Mouse (Mus musculus): ENCODE data around the gene Lsm10. TPM values are rescaled to one million over a fixed set of nuclear protein-coding genes. Genes with fewer than 3 reads are reported as not detected.

The Lsm10 gene
- polyA plus RNA-seq, 1 experiment from 2014 or later = 45.7 TPM

DNA sequence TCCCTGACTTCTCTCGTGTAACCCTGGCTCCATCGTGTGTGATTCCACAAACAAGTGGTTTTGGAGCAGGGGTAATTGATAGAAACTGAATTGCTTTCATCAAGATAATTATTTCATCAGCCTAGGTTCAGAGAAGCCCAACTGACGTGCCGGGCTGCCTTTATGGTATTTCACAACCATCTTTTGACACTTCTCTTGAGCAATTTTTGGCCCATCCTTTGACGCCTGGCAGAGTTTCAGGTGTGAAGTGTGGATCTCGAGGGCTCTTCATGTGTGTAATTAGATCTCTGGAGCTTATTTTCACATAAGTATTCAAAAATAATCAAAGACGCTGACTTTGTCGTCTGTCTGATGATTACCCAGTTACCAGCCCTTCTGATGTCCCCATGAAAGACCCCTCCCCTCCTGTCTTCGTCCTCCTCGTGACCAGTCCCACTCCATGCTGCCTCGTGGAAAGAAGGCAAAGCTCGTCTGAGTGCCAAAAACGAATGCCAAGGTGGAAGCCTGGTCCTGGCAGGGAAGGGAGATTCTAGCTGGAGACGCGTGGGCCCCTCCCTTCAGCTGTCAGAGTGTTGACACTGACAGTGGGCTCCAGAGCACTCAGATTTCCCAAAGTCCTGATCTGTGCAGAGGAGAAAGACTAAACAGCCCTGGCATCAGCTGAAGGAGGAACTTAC is 28.9 kb upstream of the Lsm10 start:
- ATAC-seq (ENCODE audit: low FRiP score) (no peak), DNase-seq (ENCODE audit: low spot score, missing footprints) (no peak)
- no peak overlapping the region for H3K9ac ChIP-seq (ENCODE audit: low read length)
- H3K27ac ChIP-seq (ENCODE audit: low read depth, low read length) = no peak overlapping the region
- H3K4me3 ChIP-seq (ENCODE audit: low read depth, low read length) = no peak overlapping the region
- no peak overlapping the region for H3K4me2 ChIP-seq
- H3K36me3 ChIP-seq (ENCODE audit: control insufficient read depth, insufficient read depth, low read length) = no peaks in the 10 kb centered on the region
- no peaks in the 10 kb centered on the region for H3K4me1 ChIP-seq (ENCODE audit: control insufficient read depth, insufficient read depth, low read length)
- whole genome bisulfite sequencing = 84% methylated on average over 15 of the region's 15 CpGs
- no peaks in the 10 kb centered on the region for H3K9me3 ChIP-seq (ENCODE audit: control insufficient read depth, low read length)
- H3K27me3 ChIP-seq (ENCODE audit: control insufficient read depth, insufficient read depth, low read length) = no peaks in the 10 kb centered on the region

DNA sequence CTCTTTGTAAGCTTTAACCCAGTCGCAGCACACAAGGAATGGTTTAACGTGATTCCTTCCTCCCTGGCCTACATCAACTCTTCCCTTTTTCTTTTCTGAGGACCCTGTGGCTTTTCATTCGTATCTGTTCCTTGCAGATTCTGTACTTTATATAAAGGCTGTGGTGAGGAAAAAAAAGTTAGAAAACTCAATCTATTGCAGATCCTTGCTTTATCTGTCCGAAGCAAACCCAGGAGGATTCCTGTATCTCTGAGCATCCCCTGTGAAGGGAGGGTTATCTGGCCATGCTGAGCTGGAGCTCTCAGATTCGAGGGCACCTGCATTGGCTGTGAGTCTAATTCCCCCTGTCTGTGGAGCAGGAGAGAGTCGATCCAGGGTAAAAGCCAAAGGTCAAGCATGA is 27.6 kb upstream of the Lsm10 start:
- no peaks in the 10 kb centered on the region for H3K4me1 ChIP-seq (ENCODE audit: control insufficient read depth, insufficient read depth, low read length)
- ATAC-seq (ENCODE audit: low FRiP score) (no peak), DNase-seq (ENCODE audit: low spot score, missing footprints) (no peak)
- no peak overlapping the region for H3K27ac ChIP-seq (ENCODE audit: low read depth, low read length)
- H3K4me2 ChIP-seq = no peak overlapping the region
- no peaks in the 10 kb centered on the region for H3K9me3 ChIP-seq (ENCODE audit: control insufficient read depth, low read length)
- no peaks in the 10 kb centered on the region for H3K36me3 ChIP-seq (ENCODE audit: control insufficient read depth, insufficient read depth, low read length)
- no peak overlapping the region for H3K4me3 ChIP-seq (ENCODE audit: low read depth, low read length)
- H3K9ac ChIP-seq (ENCODE audit: low read length) = no peak overlapping the region
- no peaks in the 10 kb centered on the region for H3K27me3 ChIP-seq (ENCODE audit: control insufficient read depth, insufficient read depth, low read length)
- WGBS = 89% methylated on average over 6 of the region's 6 CpGs

DNA sequence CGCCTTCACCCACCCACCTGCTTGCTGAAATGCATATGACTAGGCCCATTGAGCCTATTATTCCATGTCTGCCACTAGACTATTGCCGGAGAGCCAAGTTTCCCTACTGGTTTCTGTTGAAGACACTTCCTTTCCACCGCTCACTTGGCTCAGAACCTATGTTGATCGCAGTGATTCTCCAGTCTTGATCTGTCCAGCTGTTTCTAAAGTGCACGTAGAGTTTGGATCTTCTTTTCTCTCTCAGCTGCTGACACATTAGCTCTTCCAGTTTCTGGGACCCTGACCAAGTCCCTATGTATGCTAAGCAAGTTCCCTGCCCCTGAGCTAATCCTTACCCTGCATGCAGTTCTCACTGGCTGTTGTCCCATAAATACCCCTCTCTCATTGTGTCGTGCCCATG is 18.6 kb upstream of the Lsm10 start:
- Histone ChIP-seq H3K36me3 (ENCODE audit: control insufficient read depth, insufficient read depth, low read length) (no peaks in the 10 kb centered on the region), H3K4me2 (no peak overlapping the region), H3K27ac (ENCODE audit: low read depth, low read length) (no peak overlapping the region), H3K9ac (ENCODE audit: low read length) (no peak overlapping the region), H3K4me1 (ENCODE audit: control insufficient read depth, insufficient read depth, low read length) (no peaks in the 10 kb centered on the region), H3K4me3 (ENCODE audit: low read depth, low read length) (no peak overlapping the region), H3K27me3 (ENCODE audit: control insufficient read depth, insufficient read depth, low read length) (no peaks in the 10 kb centered on the region), H3K9me3 (ENCODE audit: control insufficient read depth, low read length) (no peaks in the 10 kb centered on the region)
- DNase-seq (ENCODE audit: low spot score, missing footprints) (no peak), ATAC-seq (ENCODE audit: low FRiP score) (no peak)
- WGBS = 83% methylated on average over 6 of the region's 6 CpGs

DNA sequence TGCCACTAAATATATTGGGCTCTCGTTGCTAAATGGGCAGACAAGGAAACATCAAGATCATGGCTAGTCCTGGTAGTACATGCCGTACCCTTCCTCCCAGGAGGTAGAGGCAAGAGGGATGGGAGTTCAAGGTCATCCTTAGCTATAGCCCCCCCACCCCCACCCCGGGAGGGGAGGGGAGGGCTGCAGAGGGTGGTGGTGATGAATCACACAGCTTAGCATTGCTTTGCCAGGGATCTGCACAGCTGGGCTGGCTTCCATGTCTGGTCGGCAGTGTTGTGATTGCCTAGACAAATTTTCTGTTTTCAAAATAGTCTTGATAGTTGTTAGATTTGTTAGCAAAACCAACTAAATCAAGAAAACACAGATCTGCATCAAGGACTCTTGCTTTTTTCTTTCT is 17.2 kb upstream of the Lsm10 start:
- ATAC-seq (ENCODE audit: low FRiP score) (no peak), DNase-seq (ENCODE audit: low spot score, missing footprints) (peak; percentile 81)
- Histone ChIP-seq H3K4me2 (no peak overlapping the region), H3K27me3 (ENCODE audit: control insufficient read depth, insufficient read depth, low read length) (no peaks in the 10 kb centered on the region), H3K4me1 (ENCODE audit: control insufficient read depth, insufficient read depth, low read length) (no peaks in the 10 kb centered on the region), H3K27ac (ENCODE audit: low read depth, low read length) (no peak overlapping the region), H3K9me3 (ENCODE audit: control insufficient read depth, low read length) (no peaks in the 10 kb centered on the region), H3K4me3 (ENCODE audit: low read depth, low read length) (no peak overlapping the region), H3K36me3 (ENCODE audit: control insufficient read depth, insufficient read depth, low read length) (no peaks in the 10 kb centered on the region), H3K9ac (ENCODE audit: low read length) (no peak overlapping the region)
- WGBS = 84% methylated on average over 4 of the region's 4 CpGs

DNA sequence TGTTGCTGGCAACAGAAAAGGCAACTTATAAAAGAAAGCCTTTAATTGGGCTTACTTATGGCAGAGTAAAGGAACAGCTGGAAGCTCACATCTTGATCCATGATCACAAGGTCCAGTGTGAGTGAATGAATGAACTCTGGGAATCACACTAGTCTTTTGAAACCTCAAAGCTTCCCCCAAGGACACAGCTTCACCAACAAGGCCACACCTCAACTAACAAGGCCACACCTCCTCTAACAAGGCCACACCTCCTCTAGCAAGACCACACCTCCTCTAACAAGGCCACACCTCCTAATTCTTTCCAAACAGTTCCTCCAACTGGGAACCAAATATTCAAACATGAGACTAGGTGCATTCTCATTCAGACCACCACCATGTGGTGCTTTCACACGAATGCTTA is 14.8 kb upstream of the Lsm10 start:
- Histone ChIP-seq H3K27ac (ENCODE audit: low read depth, low read length) (no peak overlapping the region), H3K4me2 (no peak overlapping the region), H3K4me1 (ENCODE audit: control insufficient read depth, insufficient read depth, low read length) (no peaks in the 10 kb centered on the region), H3K9me3 (ENCODE audit: control insufficient read depth, low read length) (no peaks in the 10 kb centered on the region), H3K27me3 (ENCODE audit: control insufficient read depth, insufficient read depth, low read length) (no peaks in the 10 kb centered on the region), H3K36me3 (ENCODE audit: control insufficient read depth, insufficient read depth, low read length) (no peaks in the 10 kb centered on the region), H3K9ac (ENCODE audit: low read length) (no peak overlapping the region), H3K4me3 (ENCODE audit: low read depth, low read length) (no peak overlapping the region)
- 92% methylated on average over 1 of the region's 1 CpGs for WGBS
- DNase-seq (ENCODE audit: low spot score, missing footprints) = no peak
- no peak for ATAC-seq (ENCODE audit: low FRiP score)

DNA sequence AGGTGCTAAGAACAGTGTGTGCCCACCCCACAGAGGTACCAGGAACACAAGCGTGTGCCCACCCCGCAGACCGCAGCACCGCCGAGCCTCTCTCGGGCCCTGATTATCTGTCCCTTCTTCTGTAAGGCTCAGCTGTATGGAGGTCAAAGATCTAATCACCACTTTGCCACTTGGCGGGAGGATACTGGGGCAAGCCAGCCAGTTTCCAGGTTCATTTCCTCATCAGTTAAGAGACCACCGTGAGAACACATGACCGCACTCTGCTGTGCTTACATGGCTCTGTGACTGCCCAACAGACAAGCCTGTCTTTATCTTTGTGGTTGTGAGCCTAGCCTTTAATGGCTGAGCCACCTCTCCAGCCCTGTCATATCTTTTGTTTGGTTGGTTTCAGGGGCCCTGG is 13.4 kb upstream of the Lsm10 start:
- ATAC-seq (ENCODE audit: low FRiP score) (no peak), DNase-seq (ENCODE audit: low spot score, missing footprints) (no peak)
- 91% methylated on average over 9 of the region's 9 CpGs for WGBS
- H3K4me3 ChIP-seq (ENCODE audit: low read depth, low read length) = no peak overlapping the region
- H3K4me2 ChIP-seq = no peak overlapping the region
- no peak overlapping the region for H3K27ac ChIP-seq (ENCODE audit: low read depth, low read length)
- no peaks in the 10 kb centered on the region for H3K27me3 ChIP-seq (ENCODE audit: control insufficient read depth, insufficient read depth, low read length)
- no peaks in the 10 kb centered on the region for H3K9me3 ChIP-seq (ENCODE audit: control insufficient read depth, low read length)
- no peak overlapping the region for H3K9ac ChIP-seq (ENCODE audit: low read length)
- no peaks in the 10 kb centered on the region for H3K4me1 ChIP-seq (ENCODE audit: control insufficient read depth, insufficient read depth, low read length)
- no peaks in the 10 kb centered on the region for H3K36me3 ChIP-seq (ENCODE audit: control insufficient read depth, insufficient read depth, low read length)

DNA sequence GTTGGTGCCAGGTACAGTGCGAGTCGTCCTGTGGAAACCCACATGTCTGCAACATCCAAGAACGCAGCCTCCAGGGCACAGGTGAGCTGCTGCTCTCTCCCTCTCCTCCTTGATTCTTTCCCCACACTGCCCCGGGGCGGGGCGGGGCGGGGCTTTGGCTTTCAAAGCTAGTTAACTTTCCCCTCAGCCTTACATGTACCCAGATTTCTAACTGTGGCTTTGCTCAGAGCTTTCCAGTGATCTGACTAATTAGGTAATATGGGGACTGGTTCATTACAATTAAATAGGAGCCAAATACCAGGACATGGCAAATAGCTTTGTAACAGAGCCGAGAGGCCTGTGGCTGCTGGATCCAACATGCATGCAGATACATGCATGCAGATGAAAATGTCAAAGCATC is 12.0 kb upstream of the Lsm10 start:
- no peak overlapping the region for H3K9ac ChIP-seq (ENCODE audit: low read length)
- no peak overlapping the region for H3K27ac ChIP-seq (ENCODE audit: low read depth, low read length)
- no peaks in the 10 kb centered on the region for H3K27me3 ChIP-seq (ENCODE audit: control insufficient read depth, insufficient read depth, low read length)
- no peaks in the 10 kb centered on the region for H3K36me3 ChIP-seq (ENCODE audit: control insufficient read depth, insufficient read depth, low read length)
- 66% methylated on average over 8 of the region's 8 CpGs for WGBS
- no peak for ATAC-seq (ENCODE audit: low FRiP score)
- H3K4me3 ChIP-seq (ENCODE audit: low read depth, low read length) = no peak overlapping the region
- H3K4me2 ChIP-seq = no peak overlapping the region
- no peak for DNase-seq (ENCODE audit: low spot score, missing footprints)
- H3K9me3 ChIP-seq (ENCODE audit: control insufficient read depth, low read length) = no peaks in the 10 kb centered on the region
- no peaks in the 10 kb centered on the region for H3K4me1 ChIP-seq (ENCODE audit: control insufficient read depth, insufficient read depth, low read length)

DNA sequence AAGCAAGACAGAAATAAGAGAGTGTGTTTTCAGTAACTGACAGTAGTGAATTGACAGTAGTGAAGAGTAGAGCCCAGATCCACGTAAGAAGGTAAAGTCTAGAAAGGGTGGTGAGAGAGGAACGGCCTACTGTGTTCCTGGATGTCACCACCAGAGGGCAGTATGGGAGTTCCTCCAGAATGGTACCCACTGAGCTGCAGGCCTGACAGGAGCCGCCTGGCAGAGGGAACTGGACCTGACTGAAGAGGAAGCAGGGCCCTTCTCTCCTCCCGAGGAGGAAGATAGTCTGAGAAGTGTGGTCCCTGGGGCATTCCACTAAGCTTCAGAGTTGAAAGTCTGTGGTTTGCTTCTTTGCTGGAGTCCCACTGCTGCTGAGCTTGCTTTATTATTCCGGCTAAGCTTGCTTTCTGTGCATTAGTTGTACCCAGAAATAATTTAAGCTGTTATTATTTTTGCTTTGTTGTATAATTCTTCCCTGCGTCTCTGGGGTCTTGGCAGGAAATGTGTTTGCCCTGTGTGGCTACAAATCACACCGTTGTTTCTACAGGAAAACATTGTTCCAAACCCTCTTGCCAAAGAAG is 10.3 kb upstream of the Lsm10 start:
- Histone ChIP-seq H3K9ac (ENCODE audit: low read length) (no peak overlapping the region), H3K4me3 (ENCODE audit: low read depth, low read length) (no peak overlapping the region), H3K27ac (ENCODE audit: low read depth, low read length) (no peak overlapping the region), H3K4me1 (ENCODE audit: control insufficient read depth, insufficient read depth, low read length) (no peaks in the 10 kb centered on the region), H3K9me3 (ENCODE audit: control insufficient read depth, low read length) (no peaks in the 10 kb centered on the region), H3K36me3 (ENCODE audit: control insufficient read depth, insufficient read depth, low read length) (no peaks in the 10 kb centered on the region), H3K27me3 (ENCODE audit: control insufficient read depth, insufficient read depth, low read length) (no peaks in the 10 kb centered on the region), H3K4me2 (no peak overlapping the region)
- peak; percentile 98 for DNase-seq (ENCODE audit: low spot score, missing footprints)
- 34% methylated on average over 7 of the region's 7 CpGs for WGBS
- peak; percentile 63 for ATAC-seq (ENCODE audit: low FRiP score)

DNA sequence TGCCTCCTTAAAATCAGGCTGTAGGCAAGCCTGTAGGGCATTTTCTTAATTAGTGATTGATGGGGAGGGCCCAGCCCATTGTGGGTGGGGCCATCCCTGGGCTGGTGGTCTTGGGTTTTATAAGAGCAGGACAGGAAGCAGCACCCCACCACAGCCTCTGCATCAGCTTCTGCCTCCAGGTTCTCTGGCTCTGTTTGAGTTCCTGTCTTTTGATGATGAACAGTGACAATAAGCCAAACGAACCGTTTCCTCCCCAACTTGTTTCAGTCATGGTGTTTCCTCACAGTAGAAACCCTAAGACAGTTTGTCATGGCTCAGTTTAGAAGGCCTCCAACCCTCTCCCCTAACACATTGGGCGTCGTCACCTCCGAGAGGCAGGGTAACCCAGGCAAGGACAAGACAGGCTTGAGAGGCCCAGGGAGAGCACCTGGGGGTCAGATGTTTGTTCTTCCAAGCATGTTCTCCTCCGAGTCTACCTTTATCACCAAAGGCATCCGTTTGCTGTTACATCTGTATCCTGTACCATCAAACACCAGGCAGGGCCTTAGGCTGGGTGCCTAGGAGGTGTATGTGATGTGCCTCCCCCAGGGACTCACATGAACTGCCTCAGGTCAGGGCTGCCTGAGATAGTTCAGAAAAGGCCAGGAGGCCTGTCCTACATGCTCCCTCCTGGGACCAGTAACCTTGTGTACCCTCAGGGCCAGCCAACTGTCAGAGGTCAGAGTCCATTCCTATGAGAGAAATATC is 6.1 kb upstream of the Lsm10 start:
- H3K4me2 ChIP-seq = no peak overlapping the region
- H3K4me3 ChIP-seq (ENCODE audit: low read depth, low read length) = no peak overlapping the region
- ATAC-seq (ENCODE audit: low FRiP score) (no peak), DNase-seq (ENCODE audit: low spot score, missing footprints) (peak; percentile 65)
- no peaks in the 10 kb centered on the region for H3K27me3 ChIP-seq (ENCODE audit: control insufficient read depth, insufficient read depth, low read length)
- H3K9me3 ChIP-seq (ENCODE audit: control insufficient read depth, low read length) = no peaks in the 10 kb centered on the region
- H3K4me1 ChIP-seq (ENCODE audit: control insufficient read depth, insufficient read depth, low read length) = no peaks in the 10 kb centered on the region
- H3K9ac ChIP-seq (ENCODE audit: low read length) = no peak overlapping the region
- no peak overlapping the region for H3K27ac ChIP-seq (ENCODE audit: low read depth, low read length)
- H3K36me3 ChIP-seq (ENCODE audit: control insufficient read depth, insufficient read depth, low read length) = no peaks in the 10 kb centered on the region
- 91% methylated on average over 7 of the region's 7 CpGs for WGBS

Measured in midbrain, embryonic 11.5 days (tissue).